Mouse (Mus musculus) myocyte (in vitro differentiated cells): Measurements from ENCODE around the gene Cchcr1. TPM values are rescaled to one million over a fixed set of nuclear protein-coding genes. Genes with fewer than 3 reads are reported as not detected.

Source experiments
- H3K27me3 ChIP-seq: one replicate; pipeline ENCODE4 v1.6.1; 2011; ENCODE audit not compliant: control insufficient read depth, insufficient read depth, insufficient read length
- H3K36me3 ChIP-seq: one replicate; pipeline ENCODE4 v1.6.1; 2011; ENCODE audit not compliant: control insufficient read depth, insufficient read depth
- H3K4me2 ChIP-seq: one replicate; pipeline ENCODE4 v1.6.1; 2011; ENCODE audit warnings: low read depth, control low read depth
- H3K4me3 ChIP-seq: one replicate; pipeline ENCODE4 v1.5.1; 2011; ENCODE audit warnings: mild to moderate bottlenecking, control low read depth, moderate library complexity
- H3K79me2 ChIP-seq: one replicate; pipeline ENCODE4 v1.6.1; 2011; ENCODE audit not compliant: control insufficient read depth, insufficient read depth
- H3ac ChIP-seq: one replicate; pipeline ENCODE4 v1.6.1; 2011; ENCODE audit not compliant: control insufficient read depth, insufficient read length
- CEBPB ChIP-seq: IDR thresholded peaks from 2 replicates; pipeline ENCODE4 v1.6.1; 2011; ENCODE audit warnings: mild to moderate bottlenecking, moderate library complexity; ENCODE audit not compliant: poor library complexity, insufficient read depth, severe bottlenecking
- E2F4 ChIP-seq: IDR thresholded peaks from one replicate; pipeline ENCODE4 v1.6.1; 2011; ENCODE audit warnings: mild to moderate bottlenecking, control low read depth, moderate library complexity; ENCODE audit not compliant: insufficient read depth
- MAX ChIP-seq: IDR thresholded peaks from one replicate; pipeline ENCODE4 v1.6.1; 2011; ENCODE audit warnings: low read depth, mild to moderate bottlenecking, control low read depth
- MYOD1 ChIP-seq, 3 experiments: IDR thresholded peaks; one replicate each; pipeline ENCODE4 v1.6.1; 2011; ENCODE audit warnings: control low read depth in 2 of 3, low read depth in 2 of 3, mild to moderate bottlenecking in 2 of 3, moderate library complexity in 1 of 3; ENCODE audit not compliant: insufficient read length in 2 of 3, control insufficient read depth in 1 of 3
- MYOG ChIP-seq, 3 experiments: IDR thresholded peaks; one replicate each; pipeline ENCODE4 v1.6.1; 2011; ENCODE audit warnings: control low read depth in 2 of 3, low read depth in 2 of 3, mild to moderate bottlenecking in 2 of 3; ENCODE audit not compliant: insufficient read length in 2 of 3, control insufficient read depth in 1 of 3, insufficient read depth in 1 of 3
- POLR2A ChIP-seq: IDR thresholded peaks from one replicate; pipeline ENCODE4 v1.6.1; 2011; ENCODE audit warnings: low read depth, mild to moderate bottlenecking, control low read depth, moderate library complexity; ENCODE audit not compliant: insufficient read length
- POLR2AphosphoS2 ChIP-seq: IDR thresholded peaks from one replicate; pipeline ENCODE4 v1.6.1; 2011; ENCODE audit warnings: low read depth, control low read depth; ENCODE audit not compliant: insufficient read length
- REST ChIP-seq: IDR thresholded peaks from one replicate; pipeline ENCODE4 v1.6.1; 2011; ENCODE audit warnings: mild to moderate bottlenecking, control low read depth, moderate library complexity; ENCODE audit not compliant: insufficient read depth, insufficient read length
- SRF ChIP-seq: IDR thresholded peaks from one replicate; pipeline ENCODE4 v1.6.1; 2011; ENCODE audit warnings: low read depth; ENCODE audit not compliant: control insufficient read depth, insufficient read length
- TCF12 ChIP-seq: IDR thresholded peaks from one replicate; pipeline ENCODE4 v1.6.1; 2011; ENCODE audit warnings: mild to moderate bottlenecking, control low read depth; ENCODE audit not compliant: poor library complexity, insufficient read depth, severe bottlenecking
- TCF3 ChIP-seq: IDR thresholded peaks from one replicate; pipeline ENCODE4 v1.6.1; 2011; ENCODE audit warnings: low read depth, control low read depth; ENCODE audit not compliant: insufficient read length
- USF1 ChIP-seq: IDR thresholded peaks from one replicate; pipeline ENCODE4 v1.6.1; 2011; ENCODE audit warnings: low read depth, mild to moderate bottlenecking, control low read depth, moderate library complexity
- polyA plus RNA-seq: library from polyadenylated mRNA; unstranded; fragments of >200 nt; fragmentation: generic; extraction: Trizol; gene quantifications from one replicate; pipeline ENCODE4 v1.2.1, GENCODE M21; 2012; ENCODE audit warnings: missing spikeins

The Cchcr1 gene
- polyA plus RNA-seq, 1 experiment = 8.8 TPM

DNA sequence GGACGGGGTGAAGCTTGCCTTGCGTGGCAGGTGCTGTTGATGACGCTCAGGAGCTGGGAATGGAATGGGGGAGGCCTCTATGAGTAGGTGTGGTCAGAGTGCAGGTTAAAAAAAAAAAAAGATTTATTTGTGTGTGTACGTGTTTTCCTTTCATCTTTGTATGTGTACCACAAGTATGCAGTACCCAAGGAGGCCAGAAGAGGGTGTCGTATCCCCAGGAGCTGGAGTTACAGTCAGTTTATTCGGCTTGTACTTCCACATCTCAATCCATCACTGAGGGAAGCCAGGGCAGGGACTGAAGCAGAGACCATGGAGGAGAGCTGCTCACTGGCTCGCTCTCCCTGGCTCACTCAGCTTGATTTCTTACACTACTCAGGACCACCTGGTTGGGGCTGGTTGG lies 54.6 kb downstream of the Cchcr1 start:
- Histone ChIP-seq H3K36me3 (no peaks in the 10 kb centered on the region), H3ac (no peak overlapping the region), H3K27me3 (peaks cover 17% of the 10 kb centered on the region), H3K79me2 (no peaks in the 10 kb centered on the region), H3K4me3 (no peak overlapping the region), H3K4me2 (no peak overlapping the region)
- TF ChIP-seq TCF12 (no peak), REST (no peak), MYOG (IDR thresholded peaks at IDR 0.05; ENCODE audit: control insufficient read depth in 1 of 3, insufficient read depth in 1 of 3, insufficient read length in 2 of 3, low read depth in 2 of 3) (no peak), TCF3 (no peak), POLR2AphosphoS2 (no peak), POLR2A (no peak), MYOD1 (IDR thresholded peaks at IDR 0.05; ENCODE audit: control insufficient read depth in 1 of 3, insufficient read length in 2 of 3, low read depth in 2 of 3) (no peak), MAX (no peak), E2F4 (no peak), CEBPB (no peak), USF1 (no peak), SRF (no peak)

DNA sequence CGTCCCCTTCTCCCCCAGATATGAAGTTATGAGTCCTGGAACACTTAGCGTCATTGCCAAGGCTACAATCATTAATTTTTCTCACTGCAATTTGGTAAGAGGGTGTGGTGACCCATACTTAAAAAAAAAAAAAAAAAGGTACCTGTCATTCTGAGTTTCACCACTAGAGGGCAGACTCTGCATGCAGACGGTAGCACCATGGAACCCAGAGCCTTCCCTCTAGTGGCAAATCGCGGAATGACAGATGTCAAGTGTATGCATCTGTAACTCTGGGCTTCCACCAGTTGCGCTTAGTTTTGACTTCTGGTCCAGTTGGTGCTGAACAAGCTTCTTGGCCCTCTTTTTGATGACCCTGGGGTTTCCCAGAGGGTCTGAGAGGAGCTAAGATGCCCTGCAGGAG lies 61.3 kb downstream of the Cchcr1 start:
- H3ac ChIP-seq = no peak overlapping the region
- H3K4me2 ChIP-seq = no peak overlapping the region
- no peaks in the 10 kb centered on the region for H3K79me2 ChIP-seq
- no peaks in the 10 kb centered on the region for H3K27me3 ChIP-seq
- no peak overlapping the region for H3K4me3 ChIP-seq
- no peaks in the 10 kb centered on the region for H3K36me3 ChIP-seq
- TF ChIP-seq REST (no peak), CEBPB (no peak), SRF (no peak), E2F4 (no peak), MYOG (IDR thresholded peaks at IDR 0.05; ENCODE audit: control insufficient read depth in 1 of 3, insufficient read depth in 1 of 3, insufficient read length in 2 of 3, low read depth in 2 of 3) (no peak), USF1 (no peak)

Other genes with a start within 250 kb of the Cchcr1 start
- gene H2-Q1, start 196.7 kb upstream of the Cchcr1 start, polyA plus RNA-seq = 6.6 TPM
- gene H2-Q2, start 174.9 kb upstream of the Cchcr1 start, polyA plus RNA-seq = 0.17 TPM
- gene H2-Q4, start 137.5 kb upstream of the Cchcr1 start, polyA plus RNA-seq = 8.3 TPM
- gene H2-Q6, start 92.2 kb upstream of the Cchcr1 start, polyA plus RNA-seq = not detected
- 0.06 TPM for gene H2-Q7, start 77.9 kb upstream of the Cchcr1 start, polyA plus RNA-seq
- 0.02 TPM for gene H2-Q10, start 47.0 kb upstream of the Cchcr1 start, polyA plus RNA-seq
- gene Pou5f1, start 11.1 kb upstream of the Cchcr1 start, polyA plus RNA-seq = not detected
- gene Tcf19, start 276 bp upstream of the Cchcr1 start, polyA plus RNA-seq = 11.1 TPM
- 0.07 TPM for gene Psors1c2, start 16.1 kb downstream of the Cchcr1 start, polyA plus RNA-seq
- gene Cdsn, start 35.0 kb downstream of the Cchcr1 start, polyA plus RNA-seq = 55.4 TPM
- gene 2300002M23Rik, start 50.4 kb downstream of the Cchcr1 start, polyA plus RNA-seq = not detected
- gene Sfta2, start 84.4 kb downstream of the Cchcr1 start, polyA plus RNA-seq = not detected
- not detected for gene Gm9573, start 109.5 kb downstream of the Cchcr1 start, polyA plus RNA-seq
- 0.05 TPM for gene Mucl3, start 126.6 kb downstream of the Cchcr1 start, polyA plus RNA-seq
- gene Vars2, start 150.5 kb downstream of the Cchcr1 start, polyA plus RNA-seq = 13.7 TPM
- gene Gtf2h4, start 156.6 kb downstream of the Cchcr1 start, polyA plus RNA-seq = 27.4 TPM
- 65.6 TPM for gene Ddr1, start 187.5 kb downstream of the Cchcr1 start, polyA plus RNA-seq